Mouse (Mus musculus) embryo, embryonic 11.5 days (tissue): Measurements from ENCODE around the gene Apol9b.
"Not testable (repeated sequence)": the region's sequence is repeated elsewhere in the genome, so short reads cannot be mapped to it uniquely, and the experiment has no call there.

Experiments
- DNase-seq: peaks from one replicate; pipeline ENCODE4 v3.0.0-alpha.2; 2012; ENCODE audit warnings: low read depth, low spot score

The Apol9b gene

GRCm38 (mm10) chr15:77728739-77729138 lies at the start of gene Apol9b:
TSS of gene Apol9b (plus strand) at chr15:77729039.
- not testable (repeated sequence) for DNase-seq

- DNase-seq, result not testable (repeated sequence)
Measured at GRCm38 (mm10) chr15:77683944-77684343, 44.9 kb upstream of the Apol9b start.

GRCm38 (mm10) chr15:77691532-77692311 lies 37.1 kb upstream of the Apol9b start:
- DNase-seq, result not testable (repeated sequence)

- not testable (repeated sequence) for DNase-seq
Measured at GRCm38 (mm10) chr15:77694687-77695295, 34.0 kb upstream of the Apol9b start.

GRCm38 (mm10) chr15:77698656-77699055 lies 30.2 kb upstream of the Apol9b start, which contains the start of gene Apol7e:
TSS of gene Apol7e (plus strand) at chr15:77698857.
- not testable (repeated sequence) for DNase-seq

GRCm38 (mm10) chr15:77705306-77705705 lies 23.5 kb upstream of the Apol9b start:
- not testable (repeated sequence) for DNase-seq

- DNase-seq, result not testable (repeated sequence)
Measured at GRCm38 (mm10) chr15:77708936-77709335, 19.9 kb upstream of the Apol9b start.

- DNase-seq, result not testable (repeated sequence)
Measured at GRCm38 (mm10) chr15:77718240-77718639, 10.6 kb upstream of the Apol9b start.

- DNase-seq, result not testable (repeated sequence)
Measured at GRCm38 (mm10) chr15:77721509-77721908, 7.3 kb upstream of the Apol9b start.

- DNase-seq, result not testable (repeated sequence)
Measured at GRCm38 (mm10) chr15:77724208-77724911, 4.5 kb upstream of the Apol9b start.

- DNase-seq, result not testable (repeated sequence)
Measured at GRCm38 (mm10) chr15:77725393-77726020, 3.3 kb upstream of the Apol9b start.

- not testable (repeated sequence) for DNase-seq
Measured at GRCm38 (mm10) chr15:77727139-77727538, 1.7 kb upstream of the Apol9b start.

- DNase-seq, result not testable (repeated sequence)
Measured at GRCm38 (mm10) chr15:77727745-77728144, 1.1 kb upstream of the Apol9b start.

- DNase-seq, result no peak
Measured at GRCm38 (mm10) chr15:77731605-77732004, 2.8 kb downstream of the Apol9b start.

GRCm38 (mm10) chr15:77732851-77733250 lies 4.0 kb downstream of the Apol9b start:
- DNase-seq, result not testable (repeated sequence)

GRCm38 (mm10) chr15:77733380-77733779 lies 4.5 kb downstream of the Apol9b start:
- DNase-seq, result not testable (repeated sequence)

- not testable (repeated sequence) for DNase-seq
Measured at GRCm38 (mm10) chr15:77733903-77734302, 5.1 kb downstream of the Apol9b start.

- no peak for DNase-seq
Measured at GRCm38 (mm10) chr15:77740511-77741297, 11.9 kb downstream of the Apol9b start.

GRCm38 (mm10) chr15:77741556-77741955 lies 12.7 kb downstream of the Apol9b start:
- DNase-seq, result not testable (repeated sequence)

- no peak for DNase-seq
Measured at GRCm38 (mm10) chr15:77744632-77745031, 15.8 kb downstream of the Apol9b start.

- no peak for DNase-seq
Measured at GRCm38 (mm10) chr15:77745081-77745480, 16.2 kb downstream of the Apol9b start.
